In genomic region chr10:80431570-80432386, GRCm38 (mm10) we compare ENCODE assay signal across 8 mouse cellular contexts. TPM values are rescaled to one million over a fixed set of nuclear protein-coding genes. Genes with fewer than 3 reads are reported as not detected.
A peak's percentile ranks its signal among the peaks of the same experiment; 100 is the strongest.
DNase-seq lines count a peak whose midpoint lies in the region; ATAC-seq and TF ChIP-seq lines count a peak whose summit lies in the region.

No protein-coding gene starts in this region.

- H3K4me1 ChIP-seq in lung, embryonic 14.5 days (ENCODE audit: insufficient read depth): peaks cover 10% of the 10 kb centered on the region; the same call in 1 of the 2 replicates
- peaks cover 28% of the 10 kb centered on the region for H3K4me1 ChIP-seq in embryonic facial prominence, embryonic 13.5 days
- peaks cover 19% of the 10 kb centered on the region for H3K4me1 ChIP-seq in hindbrain, embryonic 16.5 days (ENCODE audit: control insufficient read depth, insufficient read depth, low read depth, low read length)

- no peaks in the 10 kb centered on the region for H3K9me3 ChIP-seq in lung, embryonic 14.5 days (ENCODE audit: low read depth, low read length)
- no peaks in the 10 kb centered on the region for H3K9me3 ChIP-seq in embryonic facial prominence, embryonic 13.5 days
- H3K9me3 ChIP-seq in hindbrain, embryonic 16.5 days (ENCODE audit: control insufficient read depth, low read length): no peaks in the 10 kb centered on the region

- H3K4me3 ChIP-seq in lung, embryonic 14.5 days (ENCODE audit: low read depth, low read length): peak overlapping the region; percentile 100
- peak overlapping the region; percentile 91 for H3K4me3 ChIP-seq in embryonic facial prominence, embryonic 13.5 days
- peak overlapping the region; percentile 91 for H3K4me3 ChIP-seq in hindbrain, embryonic 16.5 days (ENCODE audit: low read length)

- DNase-seq in lung, embryonic 14.5 days: no peak
- DNase-seq in lung, postnatal 36 days: no peak
- DNase-seq in naive thymus-derived CD4-positive, alpha-beta T cell, adult 2 months (ENCODE audit: low read depth): peak; percentile 61
- DNase-seq in adrenal gland, postnatal 14 days: no peak
- no peak for DNase-seq in frontal cortex, postnatal 36 days (ENCODE audit: low spot score in 2 of 2)

- no peak for ATAC-seq in lung, embryonic 14.5 days (ENCODE audit: insufficient read depth)
- ATAC-seq in embryonic facial prominence, embryonic 13.5 days (ENCODE audit: insufficient number of reproducible peaks, insufficient read depth, low FRiP score, low TSS enrichment, low read depth): no peak
- no peak for ATAC-seq in hindbrain, embryonic 16.5 days
- no peak for ATAC-seq in monocyte, adult 5-6 weeks (replicated peaks; ENCODE audit: insufficient number of reproducible peaks, low FRiP score, low TSS enrichment, poor library complexity, severe bottlenecking)

- WGBS in lung, embryonic 14.5 days: 10% methylated on average over 16 of the region's 16 CpGs
- WGBS in embryonic facial prominence, embryonic 13.5 days: 16% methylated on average over 16 of the region's 16 CpGs
- 16% methylated on average over 16 of the region's 16 CpGs for WGBS in hindbrain, embryonic 16.5 days

- H3K9ac ChIP-seq in lung, embryonic 14.5 days: peak overlapping the region; percentile 98
- peak overlapping the region; percentile 99 for H3K9ac ChIP-seq in embryonic facial prominence, embryonic 13.5 days
- H3K9ac ChIP-seq in hindbrain, embryonic 16.5 days (ENCODE audit: low read depth, low read length): peak overlapping the region; percentile 97

- no peaks in the 10 kb centered on the region for H3K27me3 ChIP-seq in lung, embryonic 14.5 days (ENCODE audit: insufficient read depth, low read length)
- no peaks in the 10 kb centered on the region for H3K27me3 ChIP-seq in embryonic facial prominence, embryonic 13.5 days
- no peaks in the 10 kb centered on the region for H3K27me3 ChIP-seq in hindbrain, embryonic 16.5 days (replicated peaks; ENCODE audit: control insufficient read depth, insufficient read depth, low read length)

- H3K27ac ChIP-seq in lung, embryonic 14.5 days (ENCODE audit: low read depth): peak overlapping the region; percentile 63; the same call in 1 of the 2 replicates
- H3K27ac ChIP-seq in embryonic facial prominence, embryonic 13.5 days: peak overlapping the region; percentile 95
- H3K27ac ChIP-seq in hindbrain, embryonic 16.5 days (ENCODE audit: low read depth, low read length): peak overlapping the region; percentile 25; the same call in 1 of the 2 replicates

- peaks cover 45% of the 10 kb centered on the region for H3K36me3 ChIP-seq in lung, embryonic 14.5 days (ENCODE audit: insufficient read depth)
- H3K36me3 ChIP-seq in embryonic facial prominence, embryonic 13.5 days: peaks cover 43% of the 10 kb centered on the region
- H3K36me3 ChIP-seq in hindbrain, embryonic 16.5 days (ENCODE audit: control insufficient read depth, insufficient read depth, low read length): peaks cover 26% of the 10 kb centered on the region

- H3K4me2 ChIP-seq in lung, embryonic 14.5 days: peak overlapping the region; percentile 97
- H3K4me2 ChIP-seq in embryonic facial prominence, embryonic 13.5 days: peak overlapping the region; percentile 90
- H3K4me2 ChIP-seq in hindbrain, embryonic 16.5 days (ENCODE audit: low read length): peak overlapping the region; percentile 79

- TF ChIP-seq CTCF in lung, embryonic 14.5 days (IDR thresholded peaks at IDR 0.05; ENCODE audit: low read depth): no peak

RNA-seq across cellular contexts. Expression of gene Tcf3, which starts 1.7 kb away (rescaled TPM):
- polyA plus RNA-seq in lung, embryonic 14.5 days (2014; fragmentation: Nextera tagmentation; extraction: Ambion mirVana): 148 and 175 TPM in 2 replicates
- polyA plus RNA-seq in embryonic facial prominence, embryonic 13.5 days (2015; fragmentation: Nextera tagmentation; extraction: Ambion mirVana): 162 and 183 TPM in 2 replicates
- polyA plus RNA-seq in hindbrain, embryonic 16.5 days (2015; fragmentation: Nextera tagmentation; extraction: Ambion mirVana): 32.5 and 45.3 TPM in 2 replicates
- 54.4 and 61.8 TPM in 2 replicates for total RNA-seq in adrenal gland, postnatal 14 days (2021)
- total RNA-seq in monocyte, adult 5-6 weeks (2017): 18.9 to 30.0 TPM (median 26.1 TPM) in 3 replicates

RNA-seq across cellular contexts. Expression of gene Uqcr11, which starts 25.1 kb away (rescaled TPM):
- polyA plus RNA-seq in lung, embryonic 14.5 days (2014; fragmentation: Nextera tagmentation; extraction: Ambion mirVana): 663 and 669 TPM in 2 replicates
- polyA plus RNA-seq in embryonic facial prominence, embryonic 13.5 days (2015; fragmentation: Nextera tagmentation; extraction: Ambion mirVana): 447 and 479 TPM in 2 replicates
- 704 and 759 TPM in 2 replicates for polyA plus RNA-seq in hindbrain, embryonic 16.5 days (2015; fragmentation: Nextera tagmentation; extraction: Ambion mirVana)
- total RNA-seq in adrenal gland, postnatal 14 days (2021): 1,202 and 1,279 TPM in 2 replicates
- 56.9 to 82.5 TPM (median 76.8 TPM) in 3 replicates for total RNA-seq in monocyte, adult 5-6 weeks (2017)

RNA-seq across cellular contexts. Expression of gene Mbd3, which starts 32.4 kb away (rescaled TPM):
- 224 and 268 TPM in 2 replicates for polyA plus RNA-seq in lung, embryonic 14.5 days (2014; fragmentation: Nextera tagmentation; extraction: Ambion mirVana)
- polyA plus RNA-seq in embryonic facial prominence, embryonic 13.5 days (2015; fragmentation: Nextera tagmentation; extraction: Ambion mirVana): 263 and 297 TPM in 2 replicates
- 196 and 207 TPM in 2 replicates for polyA plus RNA-seq in hindbrain, embryonic 16.5 days (2015; fragmentation: Nextera tagmentation; extraction: Ambion mirVana)
- total RNA-seq in adrenal gland, postnatal 14 days (2021): 106 and 116 TPM in 2 replicates
- total RNA-seq in monocyte, adult 5-6 weeks (2017): 11.4 to 34.6 TPM (median 18.6 TPM) in 3 replicates

RNA-seq across cellular contexts. Expression of gene Mex3d, which starts 44.3 kb away (rescaled TPM):
- 7.4 and 8.6 TPM in 2 replicates for polyA plus RNA-seq in lung, embryonic 14.5 days (2014; fragmentation: Nextera tagmentation; extraction: Ambion mirVana)
- 8.9 and 10.4 TPM in 2 replicates for polyA plus RNA-seq in embryonic facial prominence, embryonic 13.5 days (2015; fragmentation: Nextera tagmentation; extraction: Ambion mirVana)
- polyA plus RNA-seq in hindbrain, embryonic 16.5 days (2015; fragmentation: Nextera tagmentation; extraction: Ambion mirVana): 9.1 and 9.2 TPM in 2 replicates
- total RNA-seq in adrenal gland, postnatal 14 days (2021): 21.8 and 22.8 TPM in 2 replicates
- 4.1 to 5.3 TPM (median 5.2 TPM) in 3 replicates for total RNA-seq in monocyte, adult 5-6 weeks (2017)

Comparison
In these comparisons a context has a peak if more than half of its experiments do, and no peak if none do; other contexts are left out.
1. H3K27ac ChIP-seq: peak in every context shown above with its lines; median percentile 95 in embryonic facial prominence, embryonic 13.5 days; 63 in lung, embryonic 14.5 days; 25 in hindbrain, embryonic 16.5 days.